Mouse (Mus musculus): ENCODE measurements around the gene Tgfb1.
A peak's percentile ranks its signal among the peaks of the same experiment; 100 is the strongest.

The Tgfb1 gene

GRCm38 (mm10) chr7:25686680-25687531 is at the start of gene Tgfb1:
TSS of gene Tgfb1 (plus strand) at chr7:25687002.
- DNase-seq (ENCODE audit: low spot score in 2 of 2), result peak; percentile 71 to 90

GRCm38 (mm10) chr7:25637099-25637498 is 49.7 kb upstream of the Tgfb1 start:
- DNase-seq (ENCODE audit: low spot score in 2 of 2), result no peak

- no peak for DNase-seq (ENCODE audit: low spot score in 2 of 2)
Measured at GRCm38 (mm10) chr7:25639754-25640153, 47.0 kb upstream of the Tgfb1 start.

- no peak for DNase-seq (ENCODE audit: low spot score in 2 of 2)
Measured at GRCm38 (mm10) chr7:25644136-25644535, 42.7 kb upstream of the Tgfb1 start.

- DNase-seq (ENCODE audit: low spot score in 2 of 2), result no peak
Measured at GRCm38 (mm10) chr7:25644631-25645030, 42.2 kb upstream of the Tgfb1 start.

GRCm38 (mm10) chr7:25645074-25645473 is 41.7 kb upstream of the Tgfb1 start:
- peak; percentile 42 to 62 for DNase-seq (ENCODE audit: low spot score in 2 of 2)

- DNase-seq (ENCODE audit: low spot score in 2 of 2), result no peak
Measured at GRCm38 (mm10) chr7:25647574-25648123, 39.2 kb upstream of the Tgfb1 start.

- no peak for DNase-seq (ENCODE audit: low spot score in 2 of 2)
Measured at GRCm38 (mm10) chr7:25649839-25650238, 37.0 kb upstream of the Tgfb1 start.

- no peak for DNase-seq (ENCODE audit: low spot score in 2 of 2)
Measured at GRCm38 (mm10) chr7:25651281-25651680, 35.5 kb upstream of the Tgfb1 start.

- no peak for DNase-seq (ENCODE audit: low spot score in 2 of 2)
Measured at GRCm38 (mm10) chr7:25652244-25652759, 34.5 kb upstream of the Tgfb1 start.

GRCm38 (mm10) chr7:25655601-25656428 is 31.0 kb upstream of the Tgfb1 start:
- no peak for DNase-seq (ENCODE audit: low spot score in 2 of 2)

GRCm38 (mm10) chr7:25657785-25658184 is 29.0 kb upstream of the Tgfb1 start:
- DNase-seq (ENCODE audit: low spot score in 2 of 2), result no peak

- peak; percentile 92 to 98 for DNase-seq (ENCODE audit: low spot score in 2 of 2)
Measured at GRCm38 (mm10) chr7:25658657-25659472, 27.9 kb upstream of the Tgfb1 start, which contains the start of the genes Bckdha and Exosc5. TSS of gene Bckdha (minus strand) at chr7:25658981. TSS of gene Exosc5 (plus strand) at chr7:25659164.

GRCm38 (mm10) chr7:25666381-25666780 is 20.4 kb upstream of the Tgfb1 start:
- DNase-seq (ENCODE audit: low spot score in 2 of 2), result no peak

GRCm38 (mm10) chr7:25669158-25669557 is 17.6 kb upstream of the Tgfb1 start:
- no peak for DNase-seq (ENCODE audit: low spot score in 2 of 2)

- DNase-seq (ENCODE audit: low spot score in 2 of 2), result no peak
Measured at GRCm38 (mm10) chr7:25669631-25670030, 17.2 kb upstream of the Tgfb1 start.

GRCm38 (mm10) chr7:25670096-25670495 is 16.7 kb upstream of the Tgfb1 start:
- no peak for DNase-seq (ENCODE audit: low spot score in 2 of 2)

GRCm38 (mm10) chr7:25671686-25672085 is 15.1 kb upstream of the Tgfb1 start:
- no peak for DNase-seq (ENCODE audit: low spot score in 2 of 2)

- DNase-seq (ENCODE audit: low spot score in 2 of 2), result no peak
Measured at GRCm38 (mm10) chr7:25672442-25672841, 14.4 kb upstream of the Tgfb1 start.

- DNase-seq (ENCODE audit: low spot score in 2 of 2), result no peak
Measured at GRCm38 (mm10) chr7:25674297-25674696, 12.5 kb upstream of the Tgfb1 start.

- DNase-seq (ENCODE audit: low spot score in 2 of 2), result no peak
Measured at GRCm38 (mm10) chr7:25674719-25675300, 12.0 kb upstream of the Tgfb1 start, which contains the start of gene Tmem91. TSS of gene Tmem91 (minus strand) at chr7:25675166.
